Mouse (Mus musculus): ENCODE results near the gene Sec22c. TPM values are rescaled to one million over a fixed set of nuclear protein-coding genes. Genes with fewer than 3 reads are reported as not detected.
A peak's percentile ranks its signal among the peaks of the same experiment; 100 is the strongest.

Gene Sec22c
- polyA plus RNA-seq, 1 experiment from 2014 or later, result 25.9 TPM

- H3K36me3 ChIP-seq, result peaks cover 44% of the 10 kb centered on the region
- H3K9ac ChIP-seq (replicated peaks), result no peak overlapping the region
- H3K4me2 ChIP-seq (replicated peaks), result no peak overlapping the region
- no peaks in the 10 kb centered on the region for H3K27me3 ChIP-seq
- 78% methylated on average over 18 of the region's 18 CpGs for WGBS
- H3K4me3 ChIP-seq, result no peak overlapping the region
- H3K9me3 ChIP-seq, result no peaks in the 10 kb centered on the region
- ATAC-seq (ENCODE audit: low FRiP score, low read depth), result no peak
- no peaks in the 10 kb centered on the region for H3K4me1 ChIP-seq
- H3K27ac ChIP-seq (replicated peaks), result no peak overlapping the region
Observed at GRCm38 (mm10) chr9:121682037-121682680, 23.1 kb downstream of the Sec22c start.

DNA sequence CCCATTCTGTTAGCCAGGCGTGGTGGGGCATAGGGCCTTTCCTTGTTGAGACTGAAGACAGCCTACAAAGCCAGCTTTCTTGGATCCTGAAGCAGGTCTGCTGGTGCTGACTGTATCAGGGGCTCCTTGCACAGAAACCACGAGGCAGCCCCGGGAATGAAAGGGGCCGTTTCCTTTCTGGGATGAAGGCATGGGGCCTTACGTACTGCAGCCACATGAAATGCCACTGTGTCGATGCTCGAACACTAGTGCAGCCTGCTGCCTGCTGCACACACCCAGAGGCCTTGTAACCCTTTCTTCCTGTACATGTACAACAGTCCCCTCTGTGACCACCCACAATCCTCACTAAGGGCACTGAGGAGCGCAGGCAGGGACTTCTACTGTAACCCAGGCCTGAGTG lies 24.1 kb downstream of the Sec22c start:
- Histone ChIP-seq H3K9me3 (no peaks in the 10 kb centered on the region), H3K4me1 (no peaks in the 10 kb centered on the region), H3K27ac (replicated peaks) (no peak overlapping the region), H3K9ac (replicated peaks) (no peak overlapping the region), H3K27me3 (no peaks in the 10 kb centered on the region; the same call in 1 of the 2 replicates), H3K4me2 (replicated peaks) (no peak overlapping the region), H3K36me3 (peaks cover 42% of the 10 kb centered on the region), H3K4me3 (no peak overlapping the region)
- 89% methylated on average over 7 of the region's 8 CpGs for WGBS
- ATAC-seq (ENCODE audit: low FRiP score, low read depth), result no peak

- no peak overlapping the region for H3K27ac ChIP-seq (replicated peaks)
- 18% methylated on average over 6 of the region's 6 CpGs for WGBS
- H3K4me2 ChIP-seq (replicated peaks), result no peak overlapping the region
- no peak overlapping the region for H3K4me3 ChIP-seq
- ATAC-seq (ENCODE audit: low FRiP score, low read depth), result peak; percentile 78
- no peaks in the 10 kb centered on the region for H3K9me3 ChIP-seq
- peaks cover 27% of the 10 kb centered on the region for H3K36me3 ChIP-seq
- H3K27me3 ChIP-seq, result no peaks in the 10 kb centered on the region; the same call in 1 of the 2 replicates
- H3K4me1 ChIP-seq, result no peaks in the 10 kb centered on the region
- no peak overlapping the region for H3K9ac ChIP-seq (replicated peaks)
Observed at GRCm38 (mm10) chr9:121679549-121679948, 25.7 kb downstream of the Sec22c start.

- Histone ChIP-seq H3K4me3 (no peak overlapping the region), H3K9ac (replicated peaks) (no peak overlapping the region), H3K27ac (replicated peaks) (no peak overlapping the region), H3K4me2 (replicated peaks) (no peak overlapping the region), H3K27me3 (peaks cover 2% of the 10 kb centered on the region; the same call in 1 of the 2 replicates), H3K36me3 (peaks cover 12% of the 10 kb centered on the region), H3K4me1 (no peaks in the 10 kb centered on the region), H3K9me3 (no peaks in the 10 kb centered on the region)
- ATAC-seq (ENCODE audit: low FRiP score, low read depth), result no peak
- 85% methylated on average over 8 of the region's 8 CpGs for WGBS
Observed at GRCm38 (mm10) chr9:121677476-121677875, 27.8 kb downstream of the Sec22c start.

DNA sequence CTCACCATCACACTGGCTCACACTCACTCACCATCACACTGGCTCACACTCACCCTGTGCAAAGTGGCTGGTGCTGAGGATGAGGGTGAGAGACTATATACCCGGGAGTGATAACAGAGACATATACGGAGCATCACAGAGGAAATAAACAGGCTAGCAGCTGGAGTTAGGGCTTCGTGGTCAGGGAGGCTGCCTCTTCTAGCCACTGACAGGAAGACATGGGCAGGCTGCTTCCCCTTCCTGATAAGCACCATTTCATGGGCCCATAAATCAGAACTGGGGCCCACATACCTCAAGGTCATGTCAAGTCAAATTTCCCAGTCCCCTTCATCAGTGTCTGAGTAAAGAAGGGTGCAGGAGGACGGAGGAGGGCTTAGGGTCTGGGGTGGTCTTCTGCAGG lies 28.2 kb downstream of the Sec22c start:
- WGBS, result 86% methylated on average over 4 of the region's 4 CpGs
- ATAC-seq (ENCODE audit: low FRiP score, low read depth), result no peak
- Histone ChIP-seq H3K9ac (replicated peaks) (no peak overlapping the region), H3K9me3 (no peaks in the 10 kb centered on the region), H3K27ac (replicated peaks) (no peak overlapping the region), H3K27me3 (peaks cover 2% of the 10 kb centered on the region; the same call in 1 of the 2 replicates), H3K4me2 (replicated peaks) (no peak overlapping the region), H3K36me3 (peaks cover 8% of the 10 kb centered on the region; the same call in 1 of the 2 replicates), H3K4me3 (no peak overlapping the region), H3K4me1 (no peaks in the 10 kb centered on the region)

DNA sequence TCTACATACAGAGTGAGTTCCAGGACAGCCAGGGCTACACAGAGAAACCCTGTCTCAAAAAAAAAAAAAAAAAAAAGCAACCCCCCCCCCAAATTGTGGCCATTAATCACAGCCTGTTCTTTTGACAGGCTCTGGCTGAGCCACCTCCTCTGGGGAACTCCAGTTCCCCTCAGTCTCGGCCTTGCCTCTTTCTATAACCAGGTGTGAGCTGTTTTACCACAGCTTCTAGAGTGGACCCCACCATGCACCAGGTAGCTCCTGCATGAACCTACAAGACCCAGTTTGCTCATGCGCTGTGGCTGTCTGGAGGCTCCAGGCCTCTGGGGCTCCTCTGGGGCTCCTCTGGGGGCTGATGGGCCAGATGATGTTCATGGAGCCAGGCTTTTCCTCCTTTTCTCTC lies 29.7 kb downstream of the Sec22c start:
- no peaks in the 10 kb centered on the region for H3K9me3 ChIP-seq
- ATAC-seq (ENCODE audit: low FRiP score, low read depth), result no peak
- no peaks in the 10 kb centered on the region for H3K36me3 ChIP-seq
- H3K4me2 ChIP-seq (replicated peaks), result no peak overlapping the region
- H3K27ac ChIP-seq (replicated peaks), result no peak overlapping the region
- peaks cover 5% of the 10 kb centered on the region; the same call in 1 of the 2 replicates for H3K4me1 ChIP-seq
- no peak overlapping the region for H3K4me3 ChIP-seq
- WGBS, result 93% methylated on average over 2 of the region's 2 CpGs
- peaks cover 8% of the 10 kb centered on the region; the same call in 1 of the 2 replicates for H3K27me3 ChIP-seq
- H3K9ac ChIP-seq (replicated peaks), result no peak overlapping the region

GRCm38 (mm10) chr9:121675011-121675410 lies 30.3 kb downstream of the Sec22c start:
- H3K27ac ChIP-seq (replicated peaks), result no peak overlapping the region
- no peak overlapping the region for H3K4me2 ChIP-seq (replicated peaks)
- no peak overlapping the region for H3K4me3 ChIP-seq
- no peaks in the 10 kb centered on the region for H3K9me3 ChIP-seq
- WGBS, result 93% methylated on average over 9 of the region's 9 CpGs
- no peaks in the 10 kb centered on the region for H3K36me3 ChIP-seq
- H3K9ac ChIP-seq (replicated peaks), result no peak overlapping the region
- peaks cover 10% of the 10 kb centered on the region for H3K4me1 ChIP-seq
- ATAC-seq (ENCODE audit: low FRiP score, low read depth), result no peak
- H3K27me3 ChIP-seq, result peaks cover 13% of the 10 kb centered on the region

- ATAC-seq (ENCODE audit: low FRiP score, low read depth), result no peak
- WGBS, result 87% methylated on average over 5 of the region's 5 CpGs
- Histone ChIP-seq H3K4me1 (peaks cover 19% of the 10 kb centered on the region), H3K9ac (replicated peaks) (no peak overlapping the region), H3K4me3 (no peak overlapping the region), H3K27ac (replicated peaks) (no peak overlapping the region), H3K9me3 (no peaks in the 10 kb centered on the region), H3K4me2 (replicated peaks) (no peak overlapping the region), H3K36me3 (no peaks in the 10 kb centered on the region), H3K27me3 (peaks cover 21% of the 10 kb centered on the region)
Observed at GRCm38 (mm10) chr9:121673716-121674115, 31.6 kb downstream of the Sec22c start.

- no peak for ATAC-seq (ENCODE audit: low FRiP score, low read depth)
- Histone ChIP-seq H3K27me3 (peaks cover 35% of the 10 kb centered on the region), H3K4me3 (no peak overlapping the region), H3K4me2 (replicated peaks) (no peak overlapping the region), H3K4me1 (peaks cover 23% of the 10 kb centered on the region), H3K9me3 (no peaks in the 10 kb centered on the region), H3K9ac (replicated peaks) (no peak overlapping the region), H3K36me3 (no peaks in the 10 kb centered on the region), H3K27ac (replicated peaks) (no peak overlapping the region)
- 74% methylated on average over 5 of the region's 5 CpGs for whole genome bisulfite sequencing
Observed at GRCm38 (mm10) chr9:121672311-121672710, 33.0 kb downstream of the Sec22c start.

DNA sequence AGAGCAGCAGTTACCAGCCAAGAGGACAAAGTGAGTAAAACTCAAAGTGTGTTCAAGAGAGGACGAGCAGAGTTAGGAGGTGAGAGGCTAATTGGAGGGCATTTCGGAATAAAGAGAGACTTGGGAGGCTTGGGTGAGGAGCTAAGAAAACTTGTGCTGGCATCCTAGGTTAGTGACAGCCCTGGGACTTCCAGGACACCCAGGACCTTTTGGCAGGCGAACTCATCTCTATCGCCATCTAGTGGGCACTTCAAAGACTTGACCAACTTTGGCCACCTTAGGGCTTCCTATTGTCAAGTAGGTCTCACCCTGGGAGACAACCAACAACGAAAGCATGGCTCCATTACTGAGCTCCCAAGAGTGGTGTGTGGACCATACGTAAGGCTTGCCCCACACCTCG lies 34.0 kb downstream of the Sec22c start:
- Histone ChIP-seq H3K4me2 (replicated peaks) (no peak overlapping the region), H3K27me3 (peaks cover 41% of the 10 kb centered on the region), H3K36me3 (no peaks in the 10 kb centered on the region), H3K9me3 (no peaks in the 10 kb centered on the region), H3K27ac (replicated peaks) (no peak overlapping the region), H3K9ac (replicated peaks) (no peak overlapping the region), H3K4me1 (peaks cover 23% of the 10 kb centered on the region), H3K4me3 (no peak overlapping the region)
- WGBS, result 24% methylated on average over 7 of the region's 7 CpGs
- no peak for ATAC-seq (ENCODE audit: low FRiP score, low read depth)

DNA sequence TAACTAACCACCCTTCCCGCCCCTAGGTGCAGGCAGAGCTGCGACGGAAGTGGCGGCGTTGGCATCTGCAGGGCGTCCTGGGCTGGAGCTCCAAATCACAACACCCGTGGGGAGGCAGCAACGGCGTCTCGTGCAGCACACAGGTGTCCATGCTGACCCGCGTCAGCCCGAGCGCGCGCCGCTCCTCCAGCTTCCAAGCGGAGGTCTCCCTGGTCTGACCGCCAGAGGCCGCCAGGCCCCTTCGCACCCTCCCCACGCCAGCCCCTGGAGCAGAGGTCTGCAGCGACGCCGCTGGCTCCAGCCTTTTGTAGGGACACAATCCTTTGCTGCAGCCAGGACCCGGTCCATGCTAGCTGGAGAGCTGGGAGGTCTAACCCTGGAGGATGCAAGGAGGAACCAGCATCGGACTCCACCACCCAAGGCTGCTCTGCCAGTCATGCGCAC lies 35.9 kb downstream of the Sec22c start:
- no peaks in the 10 kb centered on the region for H3K36me3 ChIP-seq
- under 1% methylated on average over 28 of the region's 28 CpGs for WGBS
- peak overlapping the region; percentile 56 for H3K4me2 ChIP-seq (replicated peaks)
- H3K4me1 ChIP-seq, result peaks cover 23% of the 10 kb centered on the region
- no peak overlapping the region for H3K27ac ChIP-seq (replicated peaks)
- H3K4me3 ChIP-seq, result peak overlapping the region; percentile 32
- H3K27me3 ChIP-seq, result peaks cover 41% of the 10 kb centered on the region
- H3K9me3 ChIP-seq, result no peaks in the 10 kb centered on the region
- peak overlapping the region; percentile 35; the same call in 1 of the 2 replicates for H3K9ac ChIP-seq (replicated peaks)
- ATAC-seq (ENCODE audit: low FRiP score, low read depth), result peak; percentile 71

- Histone ChIP-seq H3K9me3 (no peaks in the 10 kb centered on the region), H3K4me3 (no peak overlapping the region), H3K4me1 (peaks cover 23% of the 10 kb centered on the region), H3K9ac (replicated peaks) (no peak overlapping the region), H3K36me3 (no peaks in the 10 kb centered on the region), H3K27me3 (peaks cover 38% of the 10 kb centered on the region), H3K27ac (replicated peaks) (no peak overlapping the region), H3K4me2 (replicated peaks) (no peak overlapping the region)
- 74% methylated on average over 10 of the region's 11 CpGs for WGBS
- no peak for ATAC-seq (ENCODE audit: low FRiP score, low read depth)
Observed at GRCm38 (mm10) chr9:121667822-121668221, 37.5 kb downstream of the Sec22c start.

Data from midbrain, embryonic 12.5 days (tissue).